Mouse (Mus musculus): Measurements from ENCODE around the gene Crnkl1. TPM values are rescaled to one million over a fixed set of nuclear protein-coding genes. Genes with fewer than 3 reads are reported as not detected.

Crnkl1 gene
- polyA plus RNA-seq (2012; rRNA removed) = 6.3 and 6.9 TPM in 2 replicates

GRCm38 (mm10) chr2:145934339-145935231 lies at the start of gene Crnkl1, which contains the start of gene Cfap61:
Gene Crnkl1 (minus strand): TSS chr2:145935014.
Gene Cfap61 (plus strand): TSS chr2:145934784.

GRCm38 (mm10) chr2:145901861-145902260 lies 33.0 kb downstream of the Crnkl1 start, which contains the start of gene Naa20:
Gene Naa20 (plus strand): TSS chr2:145902099.

Other genes starting within 250 kb of the Crnkl1 start
- 27.4 and 27.7 TPM in 2 replicates for gene Naa20, start 32.9 kb downstream of the Crnkl1 start, polyA plus RNA-seq (2012; rRNA removed)
- gene Cfap61, start 230 bp downstream of the Crnkl1 start, polyA plus RNA-seq (2012; rRNA removed) = 0.01 TPM in 2 replicates